Mouse (Mus musculus) hindbrain, embryonic 16.5 days (tissue): ENCODE results near the gene Fndc10. TPM values are rescaled to one million over a fixed set of nuclear protein-coding genes. Genes with fewer than 3 reads are reported as not detected.
"Not testable (repeated sequence)": the region's sequence is repeated elsewhere in the genome, so short reads cannot be mapped to it uniquely, and the experiment has no call there.

Source experiments
- ATAC-seq: fragments of 200-750 bp; cut with Nextera tagmentation; 2 replicates; pipeline ENCODE4 v1.8.0; 2017; ENCODE audit warnings: moderate TSS enrichment, moderate library complexity
- H3K27ac ChIP-seq: fragments of 300-500 bp; sonication (generic); 2 replicates; pipeline ENCODE4 v1.5.1; 2014; ENCODE audit warnings: low read depth, mild to moderate bottlenecking, control low read depth, low read length, moderate library complexity
- H3K27me3 ChIP-seq: fragments of 300-500 bp; sonication (generic); replicated peaks from 2 replicates; pipeline ENCODE4 v1.6.1; 2014; ENCODE audit warnings: low read length; ENCODE audit not compliant: control insufficient read depth, insufficient read depth
- H3K36me3 ChIP-seq: fragments of 300-500 bp; sonication (generic); 2 replicates; pipeline ENCODE4 v1.6.1; 2014; ENCODE audit warnings: mild to moderate bottlenecking, low read length, moderate library complexity, mixed read lengths; ENCODE audit not compliant: control insufficient read depth, insufficient read depth
- H3K4me1 ChIP-seq: fragments of 300-500 bp; sonication (generic); 2 replicates; pipeline ENCODE4 v1.6.1; 2014; ENCODE audit warnings: low read depth, low read length; ENCODE audit not compliant: control insufficient read depth, insufficient read depth
- H3K4me2 ChIP-seq: fragments of 300-500 bp; sonication (generic); 2 replicates; pipeline ENCODE4 v1.6.1; 2014; ENCODE audit warnings: mild to moderate bottlenecking, low read length, control low read depth, moderate library complexity
- H3K4me3 ChIP-seq: fragments of 300-500 bp; sonication (generic); 2 replicates; pipeline ENCODE4 v1.5.1; 2014; ENCODE audit warnings: mild to moderate bottlenecking, low read length, control low read depth, moderate library complexity
- H3K9ac ChIP-seq: fragments of 300-500 bp; sonication (generic); 2 replicates; pipeline ENCODE4 v1.6.1; 2014; ENCODE audit warnings: low read depth, mild to moderate bottlenecking, control low read depth, low read length, moderate library complexity
- H3K9me3 ChIP-seq: fragments of 300-500 bp; sonication (generic); 2 replicates; pipeline ENCODE4 v1.6.1; 2014; ENCODE audit warnings: mild to moderate bottlenecking, low read length, moderate library complexity; ENCODE audit not compliant: control insufficient read depth
- WGBS: fragments of 180-500 bp; shearing (Covaris S2); extraction: QIAGEN DNeasy Blood & Tissue Kit; methylation state at CpG from one replicate; pipeline ENCODE4 v1.1.7; 2014; 5-methylcytosine and 5-hydroxymethylcytosine counted together
- polyA plus RNA-seq: library from polyadenylated mRNA; unstranded; fragments of >200 nt; fragmentation: Nextera tagmentation; extraction: Ambion mirVana; gene quantifications from 2 replicates; pipeline ENCODE4 v1.2.1, GENCODE M21; 2015

The Fndc10 gene
- polyA plus RNA-seq, result 14.2 and 15.5 TPM in 2 replicates

DNA sequence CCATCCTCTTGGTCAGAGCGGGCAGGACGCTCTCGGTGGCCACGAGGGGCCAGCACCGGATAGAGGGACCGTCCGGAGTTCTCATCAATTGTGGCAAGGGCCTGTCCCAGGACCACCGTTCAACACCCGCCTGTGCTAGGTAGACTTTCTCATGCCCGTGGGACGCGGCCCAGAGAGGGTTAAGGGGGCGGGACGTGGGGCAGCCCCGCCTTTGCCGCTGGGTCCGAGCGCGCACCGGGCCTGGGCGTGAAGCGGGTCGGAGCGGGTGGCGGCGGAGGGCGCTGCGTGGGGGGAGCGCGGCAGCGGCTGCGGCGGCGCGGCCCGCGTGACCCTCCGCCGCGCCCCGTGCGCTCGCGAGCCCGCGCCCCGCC, at the start of gene Fndc10:
Gene Fndc10 (plus strand): TSS at position 232 of the 371 bp plus-strand sequence.
- under 1% methylated on average over 41 of the region's 47 CpGs for WGBS

DNA sequence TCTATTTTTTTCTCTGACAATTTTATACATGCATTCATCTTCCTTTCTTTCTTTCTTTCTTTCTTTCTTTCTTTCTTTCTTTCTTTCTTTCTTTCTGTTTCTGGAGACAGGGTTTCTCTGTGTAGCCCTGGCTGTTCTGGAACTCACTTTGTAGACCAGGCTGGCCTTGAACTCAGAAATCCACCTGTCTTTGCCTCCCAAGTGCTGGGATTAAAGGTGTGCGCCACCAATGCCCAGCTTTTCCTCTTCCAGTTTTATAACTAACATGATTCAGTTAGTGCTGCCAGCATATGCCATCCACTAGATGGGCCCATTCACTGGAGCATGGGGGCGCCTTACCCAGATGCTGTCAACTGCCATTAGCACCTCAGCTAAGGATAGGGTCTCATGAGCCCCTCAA, 48.8 kb upstream of the Fndc10 start, which contains the start of gene Gm10563:
Gene Gm10563 (minus strand): TSS at position 101 of the 400 bp plus-strand sequence.
- H3K27ac ChIP-seq, ATAC-seq, H3K27me3 ChIP-seq, H3K4me2 ChIP-seq, H3K9ac ChIP-seq, H3K4me3 ChIP-seq, H3K9me3 ChIP-seq, H3K4me1 ChIP-seq: not testable (repeated sequence)
- H3K36me3 ChIP-seq, result peaks cover 73% of the 10 kb centered on the region
- 95% methylated on average over 2 of the region's 2 CpGs for WGBS

More for the DNA sequence above, at the start of gene Fndc10:
- H3K4me2 ChIP-seq, result peak within 1 kb of the TSS; percentile 84
- no peaks in the 10 kb centered on the region for H3K9me3 ChIP-seq
- no peaks in the 10 kb centered on the region for H3K27me3 ChIP-seq
- H3K9ac ChIP-seq, result peak within 1 kb of the TSS; percentile 95
- peak within 1 kb of the TSS; percentile 78 for H3K4me3 ChIP-seq
- no peaks in the 10 kb centered on the region for H3K36me3 ChIP-seq
- H3K27ac ChIP-seq, result peak within 1 kb of the TSS; percentile 96
- peaks cover 25% of the 10 kb centered on the region for H3K4me1 ChIP-seq
- peak; percentile 89 for ATAC-seq

DNA sequence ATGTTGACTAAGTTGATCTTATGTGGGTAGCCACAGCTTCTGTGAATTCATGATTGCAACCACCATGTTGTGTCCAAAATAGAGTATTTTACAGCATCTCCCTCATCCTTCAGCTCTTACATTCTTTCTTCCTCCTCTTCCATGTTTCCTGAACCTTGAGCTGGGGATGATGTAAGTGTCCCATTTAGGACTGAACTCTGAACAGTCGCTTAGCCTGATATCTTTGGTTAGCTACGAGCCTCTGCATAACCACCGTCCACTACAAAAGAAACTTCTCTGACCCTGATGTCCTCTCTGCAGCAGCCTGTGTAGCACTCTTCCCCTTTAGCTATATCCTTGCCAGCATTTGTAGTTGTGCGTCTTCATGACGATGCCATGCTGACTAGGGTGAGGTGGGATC, 48.4 kb upstream of the Fndc10 start:
- no peaks in the 10 kb centered on the region for H3K9me3 ChIP-seq
- no peaks in the 10 kb centered on the region for H3K4me1 ChIP-seq
- no peak overlapping the region for H3K27ac ChIP-seq
- no peak overlapping the region for H3K4me2 ChIP-seq
- no peak overlapping the region for H3K4me3 ChIP-seq
- no peak for ATAC-seq
- H3K36me3 ChIP-seq, result peaks cover 73% of the 10 kb centered on the region
- H3K9ac ChIP-seq, result no peak overlapping the region
- 97% methylated on average over 5 of the region's 5 CpGs for WGBS
- H3K27me3 ChIP-seq, result peaks cover 7% of the 10 kb centered on the region

DNA sequence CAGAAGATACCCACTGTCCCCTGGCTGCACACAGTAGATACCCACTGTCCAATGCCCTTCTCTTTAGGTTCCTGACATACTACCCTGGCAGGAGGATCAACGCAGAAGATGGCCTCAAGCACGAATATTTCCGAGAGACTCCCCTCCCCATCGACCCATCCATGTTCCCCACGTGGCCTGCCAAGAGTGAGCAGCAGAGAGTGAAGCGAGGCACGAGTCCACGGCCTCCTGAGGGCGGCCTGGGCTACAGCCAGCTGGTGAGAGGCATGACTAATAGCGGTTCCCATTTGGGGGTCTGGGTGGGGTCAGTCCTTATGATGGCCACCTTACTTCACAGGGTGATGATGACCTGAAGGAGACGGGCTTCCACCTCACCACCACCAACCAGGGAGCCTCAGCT, 44.8 kb upstream of the Fndc10 start:
- H3K9me3 ChIP-seq, result no peaks in the 10 kb centered on the region
- H3K27me3 ChIP-seq, result peaks cover 31% of the 10 kb centered on the region
- H3K4me3 ChIP-seq, result no peak overlapping the region
- WGBS, result 92% methylated on average over 11 of the region's 11 CpGs
- H3K27ac ChIP-seq, result no peak overlapping the region
- H3K4me2 ChIP-seq, result no peak overlapping the region
- no peak overlapping the region for H3K9ac ChIP-seq
- H3K4me1 ChIP-seq, result peaks cover 20% of the 10 kb centered on the region
- H3K36me3 ChIP-seq, result peaks cover 55% of the 10 kb centered on the region
- no peak for ATAC-seq

DNA sequence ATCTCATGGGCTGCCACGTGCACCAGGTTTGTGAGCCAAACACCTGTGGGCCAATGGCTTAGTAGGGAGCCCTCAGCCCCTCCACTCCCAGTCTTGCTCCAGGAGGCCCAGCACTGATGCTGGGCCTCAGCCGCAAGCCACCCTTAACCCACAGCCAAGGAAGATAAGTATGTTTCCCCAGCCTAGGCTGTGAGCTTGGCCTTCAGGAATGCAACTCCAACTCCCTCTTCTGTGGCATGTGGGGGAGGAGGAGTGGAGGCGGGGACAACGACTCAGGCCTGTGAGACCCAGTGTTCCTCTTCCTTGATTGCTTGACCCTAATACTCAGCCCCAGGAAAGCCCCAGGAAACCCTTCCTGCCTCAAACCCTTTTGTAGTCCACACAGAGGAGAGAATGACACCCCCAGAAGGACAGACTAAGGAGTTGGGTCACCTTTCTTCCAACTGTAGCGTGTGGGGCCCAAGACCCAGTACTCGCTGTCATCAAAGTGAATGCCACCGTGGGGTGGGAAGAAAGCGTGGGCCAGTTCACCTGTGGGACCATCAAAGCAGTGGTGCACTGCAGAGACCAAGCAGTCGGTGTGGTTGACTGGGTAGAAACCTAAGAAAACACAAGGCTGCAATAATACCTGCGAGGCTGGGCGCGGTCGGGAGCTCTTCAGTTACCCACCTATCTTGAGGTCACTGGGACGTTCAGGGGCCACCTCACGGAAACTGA, 42.4 kb upstream of the Fndc10 start:
- peaks cover 55% of the 10 kb centered on the region for H3K27me3 ChIP-seq
- no peak overlapping the region for H3K9ac ChIP-seq
- H3K4me1 ChIP-seq, result peaks cover 27% of the 10 kb centered on the region
- no peak overlapping the region for H3K4me2 ChIP-seq
- H3K27ac ChIP-seq, result no peak overlapping the region
- H3K36me3 ChIP-seq, result peaks cover 54% of the 10 kb centered on the region
- no peaks in the 10 kb centered on the region for H3K9me3 ChIP-seq
- no peak overlapping the region for H3K4me3 ChIP-seq
- 70% methylated on average over 15 of the region's 15 CpGs for WGBS
- ATAC-seq, result no peak

DNA sequence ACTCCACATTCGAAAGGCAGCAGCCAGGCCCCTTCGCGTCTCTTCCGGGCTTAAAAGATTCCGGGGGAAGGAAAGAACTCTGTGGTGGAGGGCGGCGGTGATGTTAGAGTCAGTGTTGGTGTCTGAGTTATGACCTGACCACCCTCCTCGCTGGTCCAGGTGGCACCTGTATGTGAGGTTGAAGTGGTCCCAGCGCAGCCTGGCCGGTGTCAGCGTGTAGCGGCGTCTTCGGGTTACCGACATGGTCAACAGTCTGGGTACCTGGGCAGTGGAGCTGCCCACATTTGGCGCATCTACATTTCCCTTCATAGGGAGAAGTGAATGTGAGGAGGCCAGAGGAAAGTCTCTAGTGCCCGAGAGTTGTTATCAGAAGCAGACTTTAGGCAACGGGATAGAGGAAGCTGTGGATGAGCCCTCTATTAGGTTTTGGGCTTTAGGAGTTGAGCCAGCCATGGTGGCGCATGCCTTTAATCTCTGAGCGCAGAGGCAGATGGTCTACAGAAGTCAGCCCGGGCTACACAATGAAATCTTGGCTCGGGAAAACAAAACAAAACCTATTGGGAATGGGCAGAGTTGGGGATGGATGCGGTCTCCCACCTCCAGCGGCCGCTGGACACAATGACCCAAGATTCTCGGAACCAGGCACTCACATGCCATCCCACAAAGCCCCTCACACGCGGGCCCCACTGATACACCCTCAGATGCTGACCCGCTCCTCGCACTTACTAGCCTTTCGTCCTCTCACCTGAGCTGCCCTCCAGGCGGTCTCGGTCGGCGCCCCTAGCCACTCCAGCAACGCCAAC, 41.7 kb upstream of the Fndc10 start:
- Histone ChIP-seq H3K9ac (peak overlapping the region; percentile 56), H3K36me3 (peaks cover 51% of the 10 kb centered on the region), H3K9me3 (no peaks in the 10 kb centered on the region), H3K4me3 (peak overlapping the region; percentile 36), H3K27me3 (peaks cover 56% of the 10 kb centered on the region), H3K27ac (no peak overlapping the region), H3K4me2 (peak overlapping the region; percentile 72), H3K4me1 (peaks cover 27% of the 10 kb centered on the region)
- 25% methylated on average over 36 of the region's 36 CpGs for WGBS
- ATAC-seq, result peak; percentile 2; the same call in 1 of the 2 replicates

DNA sequence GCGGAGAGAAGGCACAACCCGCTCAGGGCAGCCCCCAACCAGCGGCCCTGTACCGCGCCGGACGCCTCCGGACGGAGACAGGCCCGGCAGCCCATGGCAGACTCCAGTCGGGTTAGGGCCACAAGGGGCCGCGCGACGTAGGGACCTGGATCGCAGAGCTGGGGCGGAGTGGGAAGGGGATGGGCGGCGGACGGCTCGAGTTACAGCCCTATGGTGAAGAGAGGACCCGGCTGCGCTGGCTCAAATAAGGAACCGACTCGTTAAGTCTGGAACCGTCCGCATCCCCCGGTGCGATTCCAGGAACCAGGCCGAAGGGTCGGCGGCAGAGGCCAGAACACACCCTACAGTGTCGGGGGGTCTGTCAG, 41.1 kb upstream of the Fndc10 start, which contains the start of gene Mmp23:
Gene Mmp23 (minus strand): TSS at position 299 of the 365 bp plus-strand sequence.
- H3K4me1 ChIP-seq, result peaks cover 27% of the 10 kb centered on the region
- peak; percentile 43 for ATAC-seq
- H3K4me3 ChIP-seq, result peak within 1 kb of the TSS; percentile 36
- peaks cover 56% of the 10 kb centered on the region for H3K27me3 ChIP-seq
- H3K9ac ChIP-seq, result peak within 1 kb of the TSS; percentile 56
- peak within 1 kb of the TSS; percentile 72 for H3K4me2 ChIP-seq
- no peak within 1 kb of the TSS for H3K27ac ChIP-seq
- WGBS, result 0% methylated on average over 33 of the region's 33 CpGs
- no peaks in the 10 kb centered on the region for H3K9me3 ChIP-seq
- H3K36me3 ChIP-seq, result peaks cover 45% of the 10 kb centered on the region

DNA sequence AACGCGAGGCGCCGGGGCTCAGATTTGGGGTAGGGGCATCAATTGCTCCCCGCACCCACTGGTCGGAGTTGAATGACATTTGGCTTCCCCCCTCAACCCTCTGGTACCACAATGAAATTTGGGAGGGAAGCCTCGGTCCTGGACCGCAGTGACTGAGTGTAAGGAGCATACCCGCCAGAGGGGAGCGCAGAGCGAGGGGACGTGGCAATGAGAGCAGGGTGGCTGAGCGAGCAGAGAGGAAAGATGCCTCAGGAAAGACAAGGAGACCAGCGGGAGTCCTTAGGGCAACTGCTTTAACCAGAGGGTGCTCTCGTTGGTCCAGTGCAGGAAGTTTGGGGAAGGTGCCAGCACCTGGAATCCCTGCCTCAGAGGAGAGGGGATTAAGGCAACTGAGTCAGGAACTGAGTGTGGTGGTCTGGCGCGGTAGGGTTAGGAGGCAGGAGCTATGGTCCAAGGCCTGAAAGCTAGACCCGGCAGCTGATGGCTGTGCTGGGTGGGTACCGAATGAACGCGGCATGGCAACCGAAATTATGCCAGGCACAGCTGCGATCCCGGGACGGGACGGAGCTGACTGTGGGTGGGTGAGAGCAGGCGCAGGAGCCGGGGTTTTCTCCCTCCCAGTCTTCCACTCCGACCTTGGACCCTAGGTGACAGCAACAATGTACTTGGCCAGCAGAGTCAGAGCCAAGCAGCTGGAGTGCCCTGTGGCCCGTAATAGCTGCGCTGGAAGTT, 40.5 kb upstream of the Fndc10 start:
- H3K36me3 ChIP-seq, result peaks cover 39% of the 10 kb centered on the region
- no peaks in the 10 kb centered on the region for H3K9me3 ChIP-seq
- peak overlapping the region; percentile 56 for H3K9ac ChIP-seq
- WGBS, result 2% methylated on average over 31 of the region's 31 CpGs
- peak overlapping the region; percentile 72 for H3K4me2 ChIP-seq
- no peak overlapping the region for H3K27ac ChIP-seq
- peaks cover 56% of the 10 kb centered on the region for H3K27me3 ChIP-seq
- H3K4me1 ChIP-seq, result peaks cover 27% of the 10 kb centered on the region
- peak overlapping the region; percentile 36 for H3K4me3 ChIP-seq
- ATAC-seq, result peak; percentile 40

DNA sequence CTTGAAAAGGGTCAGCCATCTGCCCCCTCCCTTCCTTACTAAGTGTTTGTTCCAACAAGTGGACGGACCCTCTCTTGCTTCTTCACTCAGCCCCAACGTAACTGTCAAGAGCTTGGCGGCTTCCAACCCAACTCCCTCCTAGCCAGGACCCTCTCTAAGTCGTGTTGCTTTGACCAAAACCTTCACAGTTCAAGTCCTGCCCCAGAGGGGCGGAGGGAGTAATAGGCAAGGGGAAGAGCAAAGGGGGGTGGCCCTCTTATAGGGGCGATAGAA, 40.0 kb upstream of the Fndc10 start:
- H3K27ac ChIP-seq, result no peak overlapping the region
- H3K4me2 ChIP-seq, result peak overlapping the region; percentile 53
- peaks cover 56% of the 10 kb centered on the region for H3K27me3 ChIP-seq
- no peak for ATAC-seq
- peak overlapping the region; percentile 30; the same call in 1 of the 2 replicates for H3K9ac ChIP-seq
- no peaks in the 10 kb centered on the region for H3K9me3 ChIP-seq
- H3K36me3 ChIP-seq, result peaks cover 37% of the 10 kb centered on the region
- H3K4me1 ChIP-seq, result peaks cover 27% of the 10 kb centered on the region
- peak overlapping the region; percentile 28; the same call in 1 of the 2 replicates for H3K4me3 ChIP-seq
- WGBS, result 6% methylated on average over 6 of the region's 6 CpGs
